Mouse (Mus musculus) liver, embryonic 11.5 days (tissue): ENCODE measurements around the gene 4921501E09Rik. TPM values are rescaled to one million over a fixed set of nuclear protein-coding genes. Genes with fewer than 3 reads are reported as not detected.

Experiments used
- ATAC-seq: fragments of 200-750 bp; cut with Nextera tagmentation; replicated peaks from 2 replicates; pipeline ENCODE4 v1.8.0; 2017; ENCODE audit warnings: moderate number of reproducible peaks, mild to moderate bottlenecking, moderate TSS enrichment, moderate library complexity; ENCODE audit not compliant: low FRiP score
- DNase-seq: peaks from one replicate; pipeline ENCODE4 v3.0.0-alpha.2; 2017; ENCODE audit warnings: low spot score
- H3K27ac ChIP-seq: fragments of 300-500 bp; sonication (generic); 2 replicates; pipeline ENCODE4 v1.5.1; 2014; ENCODE audit warnings: mild to moderate bottlenecking, low read depth, low read length, control low read depth
- H3K27me3 ChIP-seq: fragments of 300-500 bp; sonication (generic); replicated peaks from 2 replicates; pipeline ENCODE4 v1.6.1; 2014; ENCODE audit warnings: low read length, mixed read lengths; ENCODE audit not compliant: control insufficient read depth, insufficient read depth
- H3K36me3 ChIP-seq: fragments of 300-500 bp; sonication (generic); 2 replicates; pipeline ENCODE4 v1.6.1; 2014; ENCODE audit warnings: mild to moderate bottlenecking, low read length, moderate library complexity, mixed read lengths; ENCODE audit not compliant: control insufficient read depth, insufficient read depth
- H3K4me1 ChIP-seq: fragments of 300-500 bp; sonication (generic); replicated peaks from 2 replicates; pipeline ENCODE4 v1.6.1; 2014; ENCODE audit warnings: low read length, mixed read lengths; ENCODE audit not compliant: control insufficient read depth, insufficient read depth
- H3K4me2 ChIP-seq: fragments of 300-500 bp; sonication (generic); 2 replicates; pipeline ENCODE4 v1.6.1; 2014; ENCODE audit warnings: mild to moderate bottlenecking, control low read depth, moderate library complexity
- H3K4me3 ChIP-seq: fragments of 300-500 bp; sonication (generic); 2 replicates; pipeline ENCODE4 v1.5.1; 2014; ENCODE audit warnings: low read depth, low read length, control low read depth
- H3K9ac ChIP-seq: fragments of 300-500 bp; sonication (generic); 2 replicates; pipeline ENCODE4 v1.6.1; 2014; ENCODE audit warnings: low read depth, low read length, control low read depth
- H3K9me3 ChIP-seq: fragments of 300-500 bp; sonication (generic); 2 replicates; pipeline ENCODE4 v1.6.1; 2016; ENCODE audit warnings: low read length, inconsistent platforms, mixed read lengths; ENCODE audit not compliant: control insufficient read depth
- WGBS: fragments of 180-500 bp; shearing (Covaris S2); extraction: QIAGEN DNeasy Blood & Tissue Kit; methylation state at CpG from one replicate; pipeline ENCODE4 v1.1.7; 2014; 5-methylcytosine and 5-hydroxymethylcytosine counted together
- polyA plus RNA-seq: library from polyadenylated mRNA; unstranded; fragments of >200 nt; fragmentation: Nextera tagmentation; extraction: Ambion mirVana; gene quantifications from 2 replicates; pipeline ENCODE4 v1.2.1, GENCODE M21; 2014

The 4921501E09Rik gene
- polyA plus RNA-seq = not detected in 2 replicates

GRCm38 (mm10) chr17:33067958-33068357, at the start of gene 4921501E09Rik:
Gene 4921501E09Rik (minus strand): TSS chr17:33068058.
- Histone ChIP-seq H3K9me3 (no peaks in the 10 kb centered on the region), H3K27ac (no peak within 1 kb of the TSS), H3K4me2 (no peak within 1 kb of the TSS), H3K4me3 (no peak within 1 kb of the TSS), H3K9ac (no peak within 1 kb of the TSS), H3K4me1 (no peaks in the 10 kb centered on the region), H3K36me3 (no peaks in the 10 kb centered on the region), H3K27me3 (no peaks in the 10 kb centered on the region)
- ATAC-seq (no peak), DNase-seq (no peak)
- WGBS = 46% methylated on average over 1 of the region's 1 CpGs

DNA sequence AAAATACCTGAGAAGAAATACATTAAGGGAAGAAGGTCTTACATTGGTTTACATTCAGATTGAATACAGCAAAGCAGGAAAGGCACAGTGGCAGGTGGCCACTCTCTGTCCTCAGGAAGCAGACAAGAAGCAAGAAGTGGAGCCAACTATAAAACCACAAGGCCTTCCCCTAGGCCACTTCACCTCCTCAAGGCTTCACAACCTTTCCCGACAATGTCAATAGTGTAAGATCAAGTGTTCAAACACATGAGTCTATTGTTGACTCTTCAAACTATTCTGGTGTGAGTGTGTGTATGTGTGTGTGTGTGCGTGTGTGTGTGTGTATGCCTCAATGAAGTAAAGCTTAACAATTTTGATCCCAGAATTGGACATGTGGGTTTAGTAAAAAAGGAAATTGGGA, 29.5 kb upstream of the 4921501E09Rik start:
- H3K4me3 ChIP-seq = no peak overlapping the region
- H3K27ac ChIP-seq = no peak overlapping the region
- 87% methylated on average over 2 of the region's 2 CpGs for WGBS
- no peak overlapping the region for H3K4me2 ChIP-seq
- no peaks in the 10 kb centered on the region for H3K9me3 ChIP-seq
- DNase-seq = no peak
- H3K9ac ChIP-seq = no peak overlapping the region
- ATAC-seq = no peak
- no peaks in the 10 kb centered on the region for H3K36me3 ChIP-seq
- no peaks in the 10 kb centered on the region for H3K27me3 ChIP-seq
- H3K4me1 ChIP-seq = peaks cover 4% of the 10 kb centered on the region; the same call in 1 of the 2 replicates

- Histone ChIP-seq H3K27ac (peak overlapping the region; percentile 77), H3K27me3 (no peaks in the 10 kb centered on the region), H3K9me3 (no peaks in the 10 kb centered on the region), H3K4me2 (peak overlapping the region; percentile 83), H3K36me3 (no peaks in the 10 kb centered on the region), H3K9ac (peak overlapping the region; percentile 81), H3K4me3 (peak overlapping the region; percentile 78), H3K4me1 (peaks cover 4% of the 10 kb centered on the region; the same call in 1 of the 2 replicates)
- ATAC-seq (peak; percentile 69), DNase-seq (peak; percentile 76)
- WGBS = 3% methylated on average over 31 of the region's 31 CpGs
Measured at GRCm38 (mm10) chr17:33092391-33093193, 24.7 kb upstream of the 4921501E09Rik start.

- DNase-seq (no peak), ATAC-seq (no peak)
- no peak overlapping the region for H3K4me2 ChIP-seq
- peaks cover 4% of the 10 kb centered on the region; the same call in 1 of the 2 replicates for H3K4me1 ChIP-seq
- H3K4me3 ChIP-seq = no peak overlapping the region
- no peak overlapping the region for H3K9ac ChIP-seq
- no peaks in the 10 kb centered on the region for H3K36me3 ChIP-seq
- no peaks in the 10 kb centered on the region for H3K27me3 ChIP-seq
- H3K27ac ChIP-seq = no peak overlapping the region
- no peaks in the 10 kb centered on the region for H3K9me3 ChIP-seq
- 86% methylated on average over 1 of the region's 1 CpGs for WGBS
Measured at GRCm38 (mm10) chr17:33091630-33092029, 23.8 kb upstream of the 4921501E09Rik start.

DNA sequence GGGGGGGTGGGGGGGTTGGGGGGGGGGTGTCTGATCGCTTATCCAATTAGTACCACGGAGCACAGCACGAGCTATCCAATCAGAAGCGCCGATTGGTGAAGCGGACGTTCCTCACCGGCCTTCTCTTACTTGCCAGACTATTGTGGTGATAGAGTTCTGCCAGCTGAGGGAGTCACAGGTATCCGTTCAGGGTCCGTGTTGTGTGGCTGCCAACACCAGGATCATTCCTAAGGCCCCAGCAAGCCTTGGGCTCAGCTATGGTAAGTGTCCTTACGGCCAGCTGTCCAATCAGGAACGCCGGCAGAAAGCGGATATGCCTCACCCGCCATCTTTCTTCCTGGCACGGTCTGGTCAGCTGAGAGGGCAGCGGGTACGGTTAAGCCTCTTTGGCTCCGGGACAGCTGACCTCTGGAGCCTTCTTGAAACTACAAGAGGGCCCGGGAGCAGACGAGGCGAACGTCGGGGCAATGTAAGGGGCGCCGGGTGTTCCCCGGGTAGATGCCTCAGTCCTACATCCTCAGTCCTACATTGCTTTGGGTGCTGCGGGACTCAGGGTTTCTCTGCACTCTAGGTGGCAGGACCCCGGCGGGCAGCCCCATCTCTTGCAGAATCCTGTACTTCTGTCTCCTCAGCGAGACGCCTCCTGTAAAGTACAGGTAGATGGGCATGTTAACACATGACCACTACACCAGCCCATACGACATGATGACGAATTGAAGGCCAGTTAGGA, 21.5 kb upstream of the 4921501E09Rik start, which contains the start of gene Zfp563:
Zfp563 (plus strand) TSS at position 91 of the 730 bp plus-strand sequence.
- H3K4me1 ChIP-seq = peaks cover 4% of the 10 kb centered on the region; the same call in 1 of the 2 replicates
- peak; percentile 86 for DNase-seq
- no peaks in the 10 kb centered on the region for H3K36me3 ChIP-seq
- WGBS = 4% methylated on average over 34 of the region's 34 CpGs
- peak within 1 kb of the TSS; percentile 72 for H3K27ac ChIP-seq
- no peaks in the 10 kb centered on the region for H3K9me3 ChIP-seq
- H3K4me3 ChIP-seq = peak within 1 kb of the TSS; percentile 60
- peak; percentile 86 for ATAC-seq
- H3K27me3 ChIP-seq = no peaks in the 10 kb centered on the region
- peak within 1 kb of the TSS; percentile 61 for H3K9ac ChIP-seq
- peak within 1 kb of the TSS; percentile 56 for H3K4me2 ChIP-seq

DNA sequence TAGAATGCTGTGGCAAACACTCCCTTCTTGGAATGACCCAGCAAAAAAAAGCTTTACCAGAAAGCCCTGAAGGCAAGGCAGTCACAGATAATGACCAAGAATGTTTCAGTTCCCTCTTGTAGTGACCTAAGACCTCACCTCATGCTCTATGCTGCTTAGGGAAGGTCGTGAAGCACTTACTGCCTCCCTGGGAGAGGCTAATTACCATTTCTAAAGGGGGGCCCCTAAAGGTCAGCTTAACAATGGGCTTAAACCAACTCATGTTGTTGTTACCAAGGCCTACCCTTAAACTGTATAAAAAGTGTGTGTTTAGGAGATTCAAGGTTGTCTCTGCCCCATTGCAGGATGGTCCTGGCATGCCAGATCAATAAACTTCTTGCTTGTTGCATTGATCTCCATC, 4.9 kb downstream of the 4921501E09Rik start:
- 0% methylated on average over 1 of the region's 1 CpGs for WGBS

GRCm38 (mm10) chr17:33058791-33059190, 9.1 kb downstream of the 4921501E09Rik start:
- no peaks in the 10 kb centered on the region for H3K27me3 ChIP-seq
- H3K4me3 ChIP-seq = no peak overlapping the region
- no peak overlapping the region for H3K9ac ChIP-seq
- ATAC-seq (no peak), DNase-seq (no peak)
- no peaks in the 10 kb centered on the region for H3K4me1 ChIP-seq
- H3K4me2 ChIP-seq = no peak overlapping the region
- H3K27ac ChIP-seq = no peak overlapping the region
- 0% methylated on average over 1 of the region's 1 CpGs for WGBS
- no peaks in the 10 kb centered on the region for H3K9me3 ChIP-seq
- H3K36me3 ChIP-seq = no peaks in the 10 kb centered on the region

More for the DNA sequence above, 4.9 kb downstream of the 4921501E09Rik start:
- Histone ChIP-seq H3K27ac (no peak overlapping the region), H3K4me3 (no peak overlapping the region), H3K36me3 (no peaks in the 10 kb centered on the region), H3K4me1 (no peaks in the 10 kb centered on the region), H3K4me2 (no peak overlapping the region), H3K9me3 (no peaks in the 10 kb centered on the region), H3K27me3 (no peaks in the 10 kb centered on the region), H3K9ac (no peak overlapping the region)
- ATAC-seq (no peak), DNase-seq (no peak)

- WGBS = 3% methylated on average over 27 of the region's 27 CpGs
- peaks cover 3% of the 10 kb centered on the region; the same call in 1 of the 2 replicates for H3K4me1 ChIP-seq
- DNase-seq (peak; percentile 82), ATAC-seq (peak; percentile 99)
- H3K27me3 ChIP-seq = no peaks in the 10 kb centered on the region
- H3K4me2 ChIP-seq = peak within 1 kb of the TSS; percentile 70
- H3K27ac ChIP-seq = peak within 1 kb of the TSS; percentile 82
- peak within 1 kb of the TSS; percentile 91 for H3K4me3 ChIP-seq
- 0 out of 2 replicates have a peak, but pooled peaks cover 2% of the 10 kb centered on the region for H3K36me3 ChIP-seq
- peak within 1 kb of the TSS; percentile 90 for H3K9ac ChIP-seq
- H3K9me3 ChIP-seq = no peaks in the 10 kb centered on the region
Measured at GRCm38 (mm10) chr17:33032900-33033891, 34.7 kb downstream of the 4921501E09Rik start, which contains the start of gene Zfp763. Gene Zfp763 (minus strand): TSS chr17:33033402.
